Mouse (Mus musculus) erythroblast, embryonic 14.5 days (primary cell): ENCODE measurements around the gene Maats1.

ENCODE experiments used
- GATA1 ChIP-seq: IDR thresholded peaks from 2 replicates; pipeline ENCODE4 v1.6.1; 2012; ENCODE audit warnings: low read length, inconsistent platforms, mixed read lengths
- TAL1 ChIP-seq: IDR thresholded peaks from 3 replicates; pipeline ENCODE4 v1.6.1; 2012; ENCODE audit warnings: low read length, inconsistent platforms, mixed read lengths

- TF ChIP-seq GATA1 (no peak), TAL1 (no peak)
Observed at GRCm38 (mm10) chr16:38287762-38288161, 54.2 kb downstream of the Maats1 start.
